Mouse (Mus musculus): ENCODE measurements around the gene Crlf1. TPM values are rescaled to one million over a fixed set of nuclear protein-coding genes. Genes with fewer than 3 reads are reported as not detected.

Gene Crlf1
- polyA plus RNA-seq, 1 experiment from 2014 or later = 3.4 TPM

DNA sequence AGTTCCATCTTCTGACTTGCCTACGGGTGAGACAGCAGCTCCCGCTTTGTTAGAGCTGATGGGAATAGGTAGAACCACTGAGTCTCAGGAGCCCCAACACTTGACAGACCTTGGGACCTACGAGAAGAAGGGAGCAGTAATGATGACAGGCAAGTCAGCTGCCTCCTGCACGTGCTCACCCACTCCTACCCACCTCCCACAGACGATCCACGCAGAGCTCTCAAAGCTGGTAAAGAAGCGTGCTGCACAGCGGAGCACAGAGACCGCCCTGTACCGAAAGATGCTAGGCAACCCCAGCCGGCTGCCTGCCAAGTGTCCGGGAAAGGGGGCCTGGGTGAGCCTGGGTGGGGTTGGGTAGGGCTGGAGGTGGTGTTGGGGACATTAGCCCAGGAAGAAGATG lies 41.3 kb downstream of the Crlf1 start:
- WGBS = 89% methylated on average over 12 of the region's 12 CpGs
- H3K36me3 ChIP-seq (ENCODE audit: control insufficient read depth, insufficient read depth, low read length) = peaks cover 33% of the 10 kb centered on the region; the same call in 1 of the 2 replicates
- no peak overlapping the region for H3K4me3 ChIP-seq (replicated peaks; ENCODE audit: low read length)
- H3K27me3 ChIP-seq (ENCODE audit: control insufficient read depth, insufficient read depth, low read length) = no peaks in the 10 kb centered on the region
- no peak overlapping the region for H3K27ac ChIP-seq (ENCODE audit: low read length)
- H3K9me3 ChIP-seq (replicated peaks; ENCODE audit: control insufficient read depth, low read length) = no peaks in the 10 kb centered on the region
- no peak overlapping the region for H3K4me2 ChIP-seq (ENCODE audit: low read depth, low read length)
- H3K4me1 ChIP-seq (ENCODE audit: control insufficient read depth, insufficient read depth, low read length) = peaks cover 8% of the 10 kb centered on the region
- ATAC-seq (ENCODE audit: insufficient read depth, low FRiP score) = no peak
- no peak overlapping the region for H3K9ac ChIP-seq (ENCODE audit: low read length)

GRCm38 (mm10) chr8:70535221-70535620 lies 42.3 kb downstream of the Crlf1 start:
- H3K4me2 ChIP-seq (ENCODE audit: low read depth, low read length) = no peak overlapping the region
- no peak overlapping the region for H3K4me3 ChIP-seq (replicated peaks; ENCODE audit: low read length)
- peaks cover 27% of the 10 kb centered on the region; the same call in 1 of the 2 replicates for H3K36me3 ChIP-seq (ENCODE audit: control insufficient read depth, insufficient read depth, low read length)
- no peaks in the 10 kb centered on the region for H3K9me3 ChIP-seq (replicated peaks; ENCODE audit: control insufficient read depth, low read length)
- no peak for ATAC-seq (ENCODE audit: insufficient read depth, low FRiP score)
- no peak overlapping the region for H3K9ac ChIP-seq (ENCODE audit: low read length)
- H3K27ac ChIP-seq (ENCODE audit: low read length) = no peak overlapping the region
- 94% methylated on average over 3 of the region's 3 CpGs for WGBS
- peaks cover 8% of the 10 kb centered on the region for H3K4me1 ChIP-seq (ENCODE audit: control insufficient read depth, insufficient read depth, low read length)
- no peaks in the 10 kb centered on the region for H3K27me3 ChIP-seq (ENCODE audit: control insufficient read depth, insufficient read depth, low read length)

- Histone ChIP-seq H3K27me3 (ENCODE audit: control insufficient read depth, insufficient read depth, low read length) (no peaks in the 10 kb centered on the region), H3K9ac (ENCODE audit: low read length) (no peak overlapping the region), H3K27ac (ENCODE audit: low read length) (no peak overlapping the region), H3K4me3 (replicated peaks; ENCODE audit: low read length) (no peak overlapping the region), H3K9me3 (replicated peaks; ENCODE audit: control insufficient read depth, low read length) (no peaks in the 10 kb centered on the region), H3K4me1 (ENCODE audit: control insufficient read depth, insufficient read depth, low read length) (peaks cover 12% of the 10 kb centered on the region), H3K36me3 (ENCODE audit: control insufficient read depth, insufficient read depth, low read length) (peaks cover 25% of the 10 kb centered on the region; the same call in 1 of the 2 replicates), H3K4me2 (ENCODE audit: low read depth, low read length) (no peak overlapping the region)
- no peak for ATAC-seq (ENCODE audit: insufficient read depth, low FRiP score)
- 88% methylated on average over 2 of the region's 2 CpGs for WGBS
Measured at GRCm38 (mm10) chr8:70535701-70536100, 42.7 kb downstream of the Crlf1 start.

DNA sequence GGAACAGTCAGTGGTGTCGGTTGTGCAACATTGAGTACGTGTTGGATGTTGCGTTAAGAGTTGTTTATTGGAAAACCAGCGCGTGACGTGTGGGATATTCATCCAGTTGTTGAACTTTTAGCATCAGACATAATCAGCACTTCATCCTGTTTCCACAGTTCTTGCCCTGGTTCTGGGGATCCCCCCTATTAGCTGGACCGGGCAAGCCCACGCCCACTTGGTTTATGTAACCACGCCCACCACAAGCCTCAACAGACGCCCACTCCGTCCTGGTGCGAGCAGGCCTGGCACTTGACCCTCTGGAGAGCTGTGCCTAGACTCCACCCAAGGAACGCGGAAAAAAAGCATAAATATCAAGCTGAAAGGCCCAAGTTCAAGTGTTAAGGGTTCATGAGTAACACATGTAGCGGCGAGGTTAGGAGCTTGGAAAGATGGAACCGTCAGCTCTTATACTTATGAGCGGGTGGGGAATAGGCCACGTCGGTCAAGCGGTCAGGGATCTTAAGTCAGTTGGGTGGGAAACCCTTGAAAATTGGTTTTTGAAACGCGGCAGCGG lies 45.1 kb downstream of the Crlf1 start:
- Histone ChIP-seq H3K4me3 (replicated peaks; ENCODE audit: low read length) (peak overlapping the region; percentile 91), H3K4me2 (ENCODE audit: low read depth, low read length) (peak overlapping the region; percentile 97), H3K27ac (ENCODE audit: low read length) (peak overlapping the region; percentile 94), H3K27me3 (ENCODE audit: control insufficient read depth, insufficient read depth, low read length) (no peaks in the 10 kb centered on the region), H3K9ac (ENCODE audit: low read length) (peak overlapping the region; percentile 72), H3K36me3 (ENCODE audit: control insufficient read depth, insufficient read depth, low read length) (0 out of 2 replicates have a peak, but pooled peaks cover 10% of the 10 kb centered on the region), H3K4me1 (ENCODE audit: control insufficient read depth, insufficient read depth, low read length) (peaks cover 21% of the 10 kb centered on the region), H3K9me3 (replicated peaks; ENCODE audit: control insufficient read depth, low read length) (no peaks in the 10 kb centered on the region)
- ATAC-seq (ENCODE audit: insufficient read depth, low FRiP score) = peak; percentile 12; the same call in 1 of the 2 replicates
- WGBS = 11% methylated on average over 24 of the region's 24 CpGs

- H3K4me3 ChIP-seq (replicated peaks; ENCODE audit: low read length) = peak overlapping the region; percentile 91
Measured at GRCm38 (mm10) chr8:70538633-70539076, 45.7 kb downstream of the Crlf1 start.

GRCm38 (mm10) chr8:70539077-70539813 lies 46.3 kb downstream of the Crlf1 start, which contains the start of gene Ell:
TSS of gene Ell (plus strand) at chr8:70539457.
- no peaks in the 10 kb centered on the region for H3K27me3 ChIP-seq (ENCODE audit: control insufficient read depth, insufficient read depth, low read length)
- H3K27ac ChIP-seq (ENCODE audit: low read length) = peak within 1 kb of the TSS; percentile 95
- H3K9ac ChIP-seq (ENCODE audit: low read length) = peak within 1 kb of the TSS; percentile 90
- H3K9me3 ChIP-seq (replicated peaks; ENCODE audit: control insufficient read depth, low read length) = no peaks in the 10 kb centered on the region
- peak; percentile 93 for ATAC-seq (ENCODE audit: insufficient read depth, low FRiP score)
- peaks cover 29% of the 10 kb centered on the region for H3K4me1 ChIP-seq (ENCODE audit: control insufficient read depth, insufficient read depth, low read length)
- H3K4me3 ChIP-seq (replicated peaks; ENCODE audit: low read length) = peak within 1 kb of the TSS; percentile 91
- under 1% methylated on average over 58 of the region's 58 CpGs for WGBS
- H3K4me2 ChIP-seq (ENCODE audit: low read depth, low read length) = peak within 1 kb of the TSS; percentile 97
- H3K36me3 ChIP-seq (ENCODE audit: control insufficient read depth, insufficient read depth, low read length) = 0 out of 2 replicates have a peak, but pooled peaks cover 10% of the 10 kb centered on the region

More at GRCm38 (mm10) chr8:70538633-70539076, 45.7 kb downstream of the Crlf1 start:
- H3K4me2 ChIP-seq (ENCODE audit: low read depth, low read length) = peak overlapping the region; percentile 97
- H3K9ac ChIP-seq (ENCODE audit: low read length) = peak overlapping the region; percentile 90
- H3K27me3 ChIP-seq (ENCODE audit: control insufficient read depth, insufficient read depth, low read length) = no peaks in the 10 kb centered on the region
- 0 out of 2 replicates have a peak, but pooled peaks cover 10% of the 10 kb centered on the region for H3K36me3 ChIP-seq (ENCODE audit: control insufficient read depth, insufficient read depth, low read length)
- under 1% methylated on average over 32 of the region's 32 CpGs for WGBS
- H3K9me3 ChIP-seq (replicated peaks; ENCODE audit: control insufficient read depth, low read length) = no peaks in the 10 kb centered on the region
- peak overlapping the region; percentile 95 for H3K27ac ChIP-seq (ENCODE audit: low read length)
- ATAC-seq (ENCODE audit: insufficient read depth, low FRiP score) = peak; percentile 79
- peaks cover 23% of the 10 kb centered on the region for H3K4me1 ChIP-seq (ENCODE audit: control insufficient read depth, insufficient read depth, low read length)

DNA sequence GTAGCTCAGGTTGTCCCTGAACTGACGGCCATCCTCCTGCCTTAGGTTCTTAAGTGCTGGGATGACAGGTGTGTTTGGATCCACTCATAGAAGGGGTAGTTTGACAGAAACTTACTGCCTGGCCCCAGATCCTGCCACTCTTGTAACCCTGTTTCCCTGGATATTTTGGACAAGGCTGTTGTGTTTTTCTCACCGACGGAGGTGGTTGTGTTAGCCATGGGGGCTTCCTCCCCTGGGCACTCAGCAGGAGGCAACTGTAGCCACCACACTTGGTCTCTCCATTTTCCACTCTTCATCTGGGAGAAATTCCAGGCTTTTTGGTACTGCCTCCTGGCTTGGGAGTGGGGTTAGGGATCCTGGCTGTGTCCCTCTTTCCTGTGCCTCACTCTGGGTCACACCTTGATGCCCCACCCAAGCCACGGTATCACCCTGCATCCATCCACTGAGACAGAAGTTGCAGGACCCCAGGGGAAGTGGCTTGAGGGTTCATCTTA lies 47.1 kb downstream of the Crlf1 start:
- peak overlapping the region; percentile 90 for H3K9ac ChIP-seq (ENCODE audit: low read length)
- peak overlapping the region; percentile 97 for H3K4me2 ChIP-seq (ENCODE audit: low read depth, low read length)
- 0 out of 2 replicates have a peak, but pooled peaks cover 7% of the 10 kb centered on the region for H3K36me3 ChIP-seq (ENCODE audit: control insufficient read depth, insufficient read depth, low read length)
- H3K27me3 ChIP-seq (ENCODE audit: control insufficient read depth, insufficient read depth, low read length) = no peaks in the 10 kb centered on the region
- H3K9me3 ChIP-seq (replicated peaks; ENCODE audit: control insufficient read depth, low read length) = no peaks in the 10 kb centered on the region
- WGBS = 4% methylated on average over 4 of the region's 4 CpGs
- no peak for ATAC-seq (ENCODE audit: insufficient read depth, low FRiP score)
- peaks cover 29% of the 10 kb centered on the region for H3K4me1 ChIP-seq (ENCODE audit: control insufficient read depth, insufficient read depth, low read length)
- H3K27ac ChIP-seq (ENCODE audit: low read length) = peak overlapping the region; percentile 95
- peak overlapping the region; percentile 91 for H3K4me3 ChIP-seq (replicated peaks; ENCODE audit: low read length)

DNA sequence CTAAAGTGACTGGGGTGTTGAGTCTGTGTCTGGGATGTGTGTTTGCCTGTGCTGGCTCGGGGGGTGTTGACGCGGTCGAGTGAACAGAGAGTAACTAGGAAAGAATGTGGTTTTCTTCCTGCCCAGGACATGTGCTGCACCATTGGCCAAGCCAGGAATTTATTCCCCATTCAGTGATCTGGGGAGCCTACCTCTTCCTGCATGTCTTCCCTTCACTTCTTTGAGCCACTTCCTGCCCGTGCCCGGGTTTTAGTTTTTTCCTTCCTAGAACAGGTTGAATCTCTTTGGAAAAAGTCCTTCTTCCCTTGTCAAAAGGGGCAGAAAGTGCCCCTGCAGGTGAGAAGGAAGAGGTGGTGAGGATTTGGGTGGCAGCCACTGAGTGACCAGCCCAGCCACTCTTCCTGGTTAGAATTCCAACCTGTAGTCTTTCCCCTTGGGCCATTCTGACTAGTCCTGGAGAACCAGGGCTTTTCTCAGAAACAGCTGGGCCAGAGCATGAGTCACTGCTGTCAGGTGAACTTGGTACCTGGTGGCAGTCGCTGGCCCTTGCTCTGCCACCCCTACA lies 47.6 kb downstream of the Crlf1 start:
- no peak for ATAC-seq (ENCODE audit: insufficient read depth, low FRiP score)
- peak overlapping the region; percentile 97 for H3K4me2 ChIP-seq (ENCODE audit: low read depth, low read length)
- H3K4me3 ChIP-seq (replicated peaks; ENCODE audit: low read length) = peak overlapping the region; percentile 91
- WGBS = 31% methylated on average over 7 of the region's 7 CpGs
- peak overlapping the region; percentile 90 for H3K9ac ChIP-seq (ENCODE audit: low read length)
- 0 out of 2 replicates have a peak, but pooled peaks cover 6% of the 10 kb centered on the region for H3K36me3 ChIP-seq (ENCODE audit: control insufficient read depth, insufficient read depth, low read length)
- peak overlapping the region; percentile 95 for H3K27ac ChIP-seq (ENCODE audit: low read length)
- peaks cover 29% of the 10 kb centered on the region for H3K4me1 ChIP-seq (ENCODE audit: control insufficient read depth, insufficient read depth, low read length)
- no peaks in the 10 kb centered on the region for H3K9me3 ChIP-seq (replicated peaks; ENCODE audit: control insufficient read depth, low read length)
- H3K27me3 ChIP-seq (ENCODE audit: control insufficient read depth, insufficient read depth, low read length) = no peaks in the 10 kb centered on the region
